Mouse (Mus musculus): ENCODE results near the gene Rab38. TPM values are rescaled to one million over a fixed set of nuclear protein-coding genes. Genes with fewer than 3 reads are reported as not detected.

Rab38 gene
- polyA plus RNA-seq (2015; fragmentation: Nextera tagmentation; extraction: Ambion mirVana) = 1.4 and 2.9 TPM in 2 replicates

- Histone ChIP-seq H3K9ac (ENCODE audit: low read length) (peak within 1 kb of the TSS; percentile 65), H3K4me2 (ENCODE audit: low read depth, low read length) (peak within 1 kb of the TSS; percentile 92), H3K27me3 (ENCODE audit: control insufficient read depth, insufficient read depth, low read length) (no peaks in the 10 kb centered on the region), H3K9me3 (replicated peaks; ENCODE audit: control insufficient read depth, low read length) (no peaks in the 10 kb centered on the region), H3K4me3 (ENCODE audit: low read length) (peak within 1 kb of the TSS; percentile 63), H3K4me1 (ENCODE audit: control insufficient read depth, insufficient read depth, low read length) (no peaks in the 10 kb centered on the region), H3K27ac (ENCODE audit: low read length) (no peak within 1 kb of the TSS), H3K36me3 (ENCODE audit: control insufficient read depth, insufficient read depth) (no peaks in the 10 kb centered on the region)
- peak; percentile 89 for ATAC-seq (replicated peaks; ENCODE audit: extremely low read depth, insufficient read depth, low FRiP score)
- 1% methylated on average over 35 of the region's 35 CpGs for WGBS
Observed at GRCm38 (mm10) chr7:88429786-88430691, at the start of gene Rab38. Rab38 (plus strand) TSS chr7:88430273.

- WGBS = 69% methylated on average over 1 of the region's 1 CpGs
- no peak for ATAC-seq (replicated peaks; ENCODE audit: extremely low read depth, insufficient read depth, low FRiP score)
- no peaks in the 10 kb centered on the region for H3K9me3 ChIP-seq (replicated peaks; ENCODE audit: control insufficient read depth, low read length)
- no peak overlapping the region for H3K4me3 ChIP-seq (ENCODE audit: low read length)
- H3K4me1 ChIP-seq (ENCODE audit: control insufficient read depth, insufficient read depth, low read length) = no peaks in the 10 kb centered on the region
- no peak overlapping the region for H3K27ac ChIP-seq (ENCODE audit: low read length)
- no peaks in the 10 kb centered on the region for H3K36me3 ChIP-seq (ENCODE audit: control insufficient read depth, insufficient read depth)
- H3K27me3 ChIP-seq (ENCODE audit: control insufficient read depth, insufficient read depth, low read length) = no peaks in the 10 kb centered on the region
- H3K4me2 ChIP-seq (ENCODE audit: low read depth, low read length) = no peak overlapping the region
- H3K9ac ChIP-seq (ENCODE audit: low read length) = no peak overlapping the region
Observed at GRCm38 (mm10) chr7:88394568-88394967, 35.5 kb upstream of the Rab38 start.

- ATAC-seq (replicated peaks; ENCODE audit: extremely low read depth, insufficient read depth, low FRiP score) = no peak
Observed at GRCm38 (mm10) chr7:88395745-88396144, 34.3 kb upstream of the Rab38 start.

GRCm38 (mm10) chr7:88405311-88405710 lies 24.8 kb upstream of the Rab38 start:
- H3K27ac ChIP-seq (ENCODE audit: low read length) = no peak overlapping the region
- no peaks in the 10 kb centered on the region for H3K27me3 ChIP-seq (ENCODE audit: control insufficient read depth, insufficient read depth, low read length)
- H3K9ac ChIP-seq (ENCODE audit: low read length) = no peak overlapping the region
- no peak overlapping the region for H3K4me2 ChIP-seq (ENCODE audit: low read depth, low read length)
- 95% methylated on average over 1 of the region's 1 CpGs for WGBS
- peaks cover 2% of the 10 kb centered on the region for H3K9me3 ChIP-seq (replicated peaks; ENCODE audit: control insufficient read depth, low read length)
- no peaks in the 10 kb centered on the region for H3K4me1 ChIP-seq (ENCODE audit: control insufficient read depth, insufficient read depth, low read length)
- no peak for ATAC-seq (replicated peaks; ENCODE audit: extremely low read depth, insufficient read depth, low FRiP score)
- H3K36me3 ChIP-seq (ENCODE audit: control insufficient read depth, insufficient read depth) = no peaks in the 10 kb centered on the region
- no peak overlapping the region for H3K4me3 ChIP-seq (ENCODE audit: low read length)

More at GRCm38 (mm10) chr7:88395745-88396144, 34.3 kb upstream of the Rab38 start:
- Histone ChIP-seq H3K27me3 (ENCODE audit: control insufficient read depth, insufficient read depth, low read length) (no peaks in the 10 kb centered on the region), H3K4me3 (ENCODE audit: low read length) (no peak overlapping the region), H3K36me3 (ENCODE audit: control insufficient read depth, insufficient read depth) (no peaks in the 10 kb centered on the region), H3K9me3 (replicated peaks; ENCODE audit: control insufficient read depth, low read length) (no peaks in the 10 kb centered on the region), H3K27ac (ENCODE audit: low read length) (no peak overlapping the region), H3K4me1 (ENCODE audit: control insufficient read depth, insufficient read depth, low read length) (no peaks in the 10 kb centered on the region), H3K9ac (ENCODE audit: low read length) (no peak overlapping the region), H3K4me2 (ENCODE audit: low read depth, low read length) (no peak overlapping the region)
- WGBS = 28% methylated on average over 2 of the region's 2 CpGs

- Histone ChIP-seq H3K4me3 (ENCODE audit: low read length) (no peak overlapping the region), H3K4me2 (ENCODE audit: low read depth, low read length) (no peak overlapping the region), H3K4me1 (ENCODE audit: control insufficient read depth, insufficient read depth, low read length) (no peaks in the 10 kb centered on the region), H3K9ac (ENCODE audit: low read length) (no peak overlapping the region), H3K27me3 (ENCODE audit: control insufficient read depth, insufficient read depth, low read length) (no peaks in the 10 kb centered on the region), H3K36me3 (ENCODE audit: control insufficient read depth, insufficient read depth) (no peaks in the 10 kb centered on the region), H3K9me3 (replicated peaks; ENCODE audit: control insufficient read depth, low read length) (peaks cover 2% of the 10 kb centered on the region), H3K27ac (ENCODE audit: low read length) (no peak overlapping the region)
- WGBS = 64% methylated on average over 2 of the region's 2 CpGs
- no peak for ATAC-seq (replicated peaks; ENCODE audit: extremely low read depth, insufficient read depth, low FRiP score)
Observed at GRCm38 (mm10) chr7:88406466-88406865, 23.6 kb upstream of the Rab38 start.

- H3K36me3 ChIP-seq (ENCODE audit: control insufficient read depth, insufficient read depth) = no peaks in the 10 kb centered on the region
- ATAC-seq (replicated peaks; ENCODE audit: extremely low read depth, insufficient read depth, low FRiP score) = no peak
- H3K4me3 ChIP-seq (ENCODE audit: low read length) = no peak overlapping the region
- no peak overlapping the region for H3K9ac ChIP-seq (ENCODE audit: low read length)
- no peaks in the 10 kb centered on the region for H3K9me3 ChIP-seq (replicated peaks; ENCODE audit: control insufficient read depth, low read length)
- no peak overlapping the region for H3K4me2 ChIP-seq (ENCODE audit: low read depth, low read length)
- no peaks in the 10 kb centered on the region for H3K27me3 ChIP-seq (ENCODE audit: control insufficient read depth, insufficient read depth, low read length)
- no peaks in the 10 kb centered on the region for H3K4me1 ChIP-seq (ENCODE audit: control insufficient read depth, insufficient read depth, low read length)
- no peak overlapping the region for H3K27ac ChIP-seq (ENCODE audit: low read length)
Observed at GRCm38 (mm10) chr7:88421821-88422220, 8.3 kb upstream of the Rab38 start.

- Histone ChIP-seq H3K27ac (ENCODE audit: low read length) (no peak overlapping the region), H3K9me3 (replicated peaks; ENCODE audit: control insufficient read depth, low read length) (no peaks in the 10 kb centered on the region), H3K4me1 (ENCODE audit: control insufficient read depth, insufficient read depth, low read length) (no peaks in the 10 kb centered on the region), H3K4me2 (ENCODE audit: low read depth, low read length) (no peak overlapping the region), H3K9ac (ENCODE audit: low read length) (no peak overlapping the region), H3K4me3 (ENCODE audit: low read length) (no peak overlapping the region), H3K27me3 (ENCODE audit: control insufficient read depth, insufficient read depth, low read length) (no peaks in the 10 kb centered on the region), H3K36me3 (ENCODE audit: control insufficient read depth, insufficient read depth) (no peaks in the 10 kb centered on the region)
- WGBS = 44% methylated on average over 2 of the region's 2 CpGs
- ATAC-seq (replicated peaks; ENCODE audit: extremely low read depth, insufficient read depth, low FRiP score) = no peak
Observed at GRCm38 (mm10) chr7:88423889-88424288, 6.2 kb upstream of the Rab38 start.

- WGBS = 56% methylated on average over 3 of the region's 3 CpGs
- Histone ChIP-seq H3K4me2 (ENCODE audit: low read depth, low read length) (no peak overlapping the region), H3K27ac (ENCODE audit: low read length) (no peak overlapping the region), H3K36me3 (ENCODE audit: control insufficient read depth, insufficient read depth) (no peaks in the 10 kb centered on the region), H3K4me1 (ENCODE audit: control insufficient read depth, insufficient read depth, low read length) (no peaks in the 10 kb centered on the region), H3K27me3 (ENCODE audit: control insufficient read depth, insufficient read depth, low read length) (no peaks in the 10 kb centered on the region), H3K9me3 (replicated peaks; ENCODE audit: control insufficient read depth, low read length) (no peaks in the 10 kb centered on the region), H3K4me3 (ENCODE audit: low read length) (no peak overlapping the region), H3K9ac (ENCODE audit: low read length) (no peak overlapping the region)
- no peak for ATAC-seq (replicated peaks; ENCODE audit: extremely low read depth, insufficient read depth, low FRiP score)
Observed at GRCm38 (mm10) chr7:88425744-88426143, 4.3 kb upstream of the Rab38 start.

- no peak overlapping the region for H3K4me2 ChIP-seq (ENCODE audit: low read depth, low read length)
- no peak overlapping the region for H3K4me3 ChIP-seq (ENCODE audit: low read length)
- no peaks in the 10 kb centered on the region for H3K4me1 ChIP-seq (ENCODE audit: control insufficient read depth, insufficient read depth, low read length)
- no peak for ATAC-seq (replicated peaks; ENCODE audit: extremely low read depth, insufficient read depth, low FRiP score)
- no peak overlapping the region for H3K27ac ChIP-seq (ENCODE audit: low read length)
- no peaks in the 10 kb centered on the region for H3K36me3 ChIP-seq (ENCODE audit: control insufficient read depth, insufficient read depth)
- H3K9ac ChIP-seq (ENCODE audit: low read length) = no peak overlapping the region
- H3K27me3 ChIP-seq (ENCODE audit: control insufficient read depth, insufficient read depth, low read length) = no peaks in the 10 kb centered on the region
- H3K9me3 ChIP-seq (replicated peaks; ENCODE audit: control insufficient read depth, low read length) = no peaks in the 10 kb centered on the region
- WGBS = 77% methylated on average over 3 of the region's 3 CpGs
Observed at GRCm38 (mm10) chr7:88427484-88427883, 2.6 kb upstream of the Rab38 start.

All from heart, embryonic 16.5 days (tissue).